Mouse (Mus musculus) CH12.LX (cell line): Measurements from ENCODE around the gene Ascl2.

ENCODE experiments used
- CTCF ChIP-seq, 2 experiments: IDR thresholded peaks in 1 of 2; conservative IDR thresholded peaks in 1 of 2; 2 replicates each; pipeline ENCODE4 v1.5.1; 2011 to 2012; ENCODE audit warnings: low read depth in 2 of 2, low read length in 2 of 2, improper control_type of control experiment in 1 of 2, inconsistent platforms in 1 of 2, mild to moderate bottlenecking in 1 of 2, moderate library complexity in 1 of 2
- E2F4 ChIP-seq: IDR thresholded peaks from 2 replicates; pipeline ENCODE4 v1.6.1; 2011; ENCODE audit warnings: low read depth, low read length, improper control_type of control experiment; ENCODE audit not compliant: insufficient replicate concordance
- EP300 ChIP-seq: IDR thresholded peaks from 2 replicates; pipeline ENCODE4 v1.6.1; 2011; ENCODE audit warnings: low read length, improper control_type of control experiment
- IRF4 ChIP-seq: IDR thresholded peaks from 2 replicates; pipeline ENCODE4 v1.6.1; 2014; ENCODE audit warnings: low read depth, mild to moderate bottlenecking, inconsistent platforms, low read length, improper control_type of control experiment
- MAX ChIP-seq: IDR thresholded peaks from 2 replicates; pipeline ENCODE4 v1.6.1; 2011; ENCODE audit warnings: low read length, improper control_type of control experiment
- NELFE ChIP-seq: IDR thresholded peaks from 2 replicates; pipeline ENCODE4 v1.6.1; 2011; ENCODE audit warnings: low read depth, low read length, improper control_type of control experiment
- RCOR1 ChIP-seq: conservative IDR thresholded peaks from 2 replicates; pipeline ENCODE4 v1.6.1; 2012; ENCODE audit warnings: low read depth, mild to moderate bottlenecking, inconsistent platforms, low read length, improper control_type of control experiment
- SMC3 ChIP-seq: IDR thresholded peaks from 2 replicates; pipeline ENCODE4 v1.6.1; 2011; ENCODE audit warnings: low read depth, low read length, improper control_type of control experiment
- TCF12 ChIP-seq: IDR thresholded peaks from 2 replicates; pipeline ENCODE4 v1.6.1; 2014; ENCODE audit warnings: low read depth, mild to moderate bottlenecking, inconsistent platforms, low read length, improper control_type of control experiment
- UBTF ChIP-seq: IDR thresholded peaks from 2 replicates; pipeline ENCODE4 v1.6.1; 2012; ENCODE audit warnings: low read depth, mild to moderate bottlenecking, inconsistent platforms, low read length, improper control_type of control experiment, moderate library complexity
- USF1 ChIP-seq: IDR thresholded peaks from 2 replicates; pipeline ENCODE4 v1.6.1; 2014; ENCODE audit warnings: low read depth, mild to moderate bottlenecking, inconsistent platforms, low read length, improper control_type of control experiment
- ZNF384 ChIP-seq: IDR thresholded peaks from 2 replicates; pipeline ENCODE4 v1.6.1; 2012; ENCODE audit warnings: low read depth, low read length, improper control_type of control experiment, inconsistent platforms

DNA sequence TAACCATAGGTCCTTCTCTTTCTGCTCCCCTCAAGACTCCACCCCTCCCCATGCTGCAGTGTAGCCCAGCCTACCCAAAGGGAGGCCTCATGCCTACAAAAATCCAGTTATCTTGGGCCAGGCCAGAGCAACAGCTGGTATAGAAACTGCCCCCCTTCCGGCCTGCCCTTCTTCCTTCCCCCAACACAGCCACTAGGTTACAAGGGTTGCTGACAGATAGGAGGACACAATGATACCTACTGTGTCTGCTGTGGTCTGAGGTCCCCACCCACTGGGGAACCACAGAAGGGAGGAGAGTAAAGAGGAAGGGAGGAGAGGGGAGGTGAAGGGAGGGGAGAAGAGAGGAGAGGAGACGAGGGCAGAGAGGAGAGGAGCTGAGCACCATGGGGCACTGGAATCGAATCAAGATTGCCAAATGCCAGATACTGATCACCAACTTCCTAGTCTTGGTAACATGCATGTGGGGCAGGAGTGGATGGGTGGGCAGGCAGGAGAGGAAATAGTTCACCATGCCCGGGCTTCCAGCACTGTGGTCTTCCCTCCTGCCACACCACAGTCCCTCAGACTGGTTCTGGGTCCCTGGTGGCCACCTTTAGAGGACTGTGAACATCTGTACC, 35.8 kb upstream of the Ascl2 start, which contains the start of gene Tspan32:
- no peak for TF ChIP-seq UBTF
- TF ChIP-seq EP300 = 0 out of 2 replicates have a peak, but pooled peaks have one; percentile 4
- TF ChIP-seq MAX = peak; percentile 24; the same call in 1 of the 2 replicates
- TF ChIP-seq SMC3 = 0 out of 2 replicates have a peak, but pooled peaks have one; percentile 6
- no peak for TF ChIP-seq ZNF384
- TF ChIP-seq NELFE = peak; percentile 57
- TF ChIP-seq IRF4 = peak; percentile 60
- TF ChIP-seq USF1 = no peak
- TF ChIP-seq CTCF (conservative IDR thresholded peaks at IDR 0.05 in 1 of 2, IDR thresholded peaks at IDR 0.05 in 1 of 2; ENCODE audit: low read depth in 2 of 2, low read length in 2 of 2) = 0 out of 4 replicates have a peak, but pooled peaks of 1 of the 2 experiments have one; percentile 5
- peak; percentile 59; the same call in 1 of the 2 replicates for TF ChIP-seq RCOR1
- no peak for TF ChIP-seq E2F4
- TF ChIP-seq TCF12 = peak; percentile 55
